Mouse (Mus musculus) kidney, postnatal 4 days (tissue): Measurements from ENCODE around the gene Abcf1.
"Not testable (repeated sequence)": the region's sequence is repeated elsewhere in the genome, so short reads cannot be mapped to it uniquely, and the experiment has no call there.

ENCODE experiments used
- DNase-seq, 2 experiments: peaks; one replicate each; pipeline ENCODE4 v3.0.0; 2021; ENCODE audit warnings: mixed read lengths in 2 of 2

The Abcf1 gene

GRCm38 (mm10) chr17:35978811-35979400, 9.3 kb upstream of the Abcf1 start:
- peak; percentile 87 to 93 for DNase-seq

DNA sequence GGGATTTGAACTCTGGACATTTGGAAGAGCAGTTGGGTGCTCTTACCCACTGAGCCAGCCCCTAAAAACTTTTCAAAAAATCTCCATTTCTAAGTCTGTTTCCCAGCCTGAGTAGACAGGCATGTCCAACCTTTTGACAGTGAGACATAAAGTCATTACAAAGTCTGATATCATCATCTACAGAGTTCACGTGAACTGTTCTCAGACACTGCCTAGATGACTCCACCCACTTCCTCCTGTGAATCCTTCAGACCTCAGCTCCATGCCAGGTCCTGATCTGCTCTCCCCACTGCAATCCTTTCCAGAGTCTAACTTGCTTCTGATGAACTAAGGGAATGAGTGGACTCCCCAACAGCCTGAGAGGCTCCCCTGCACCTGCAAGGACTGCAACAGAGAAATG, 2.6 kb upstream of the Abcf1 start:
- no peak for DNase-seq

DNA sequence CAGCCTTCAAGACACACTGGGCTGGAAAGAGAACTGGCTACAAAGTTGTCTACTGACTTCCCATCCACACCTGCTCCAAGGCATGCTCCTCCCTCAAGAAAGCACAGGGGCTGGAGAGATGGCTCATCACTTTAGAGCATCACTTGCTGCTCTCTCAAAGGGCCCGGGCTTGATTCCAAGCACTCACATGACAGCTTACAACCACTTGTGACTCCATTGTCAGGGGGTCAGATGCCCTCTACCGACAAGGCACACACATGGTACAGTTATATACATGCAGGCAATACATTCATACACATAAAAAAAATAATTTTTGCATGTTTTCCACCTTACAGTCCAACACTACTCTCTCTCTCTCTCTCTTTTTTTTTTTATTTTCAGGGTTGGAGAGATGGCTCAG, 1.9 kb downstream of the Abcf1 start:
- no peak for DNase-seq

DNA sequence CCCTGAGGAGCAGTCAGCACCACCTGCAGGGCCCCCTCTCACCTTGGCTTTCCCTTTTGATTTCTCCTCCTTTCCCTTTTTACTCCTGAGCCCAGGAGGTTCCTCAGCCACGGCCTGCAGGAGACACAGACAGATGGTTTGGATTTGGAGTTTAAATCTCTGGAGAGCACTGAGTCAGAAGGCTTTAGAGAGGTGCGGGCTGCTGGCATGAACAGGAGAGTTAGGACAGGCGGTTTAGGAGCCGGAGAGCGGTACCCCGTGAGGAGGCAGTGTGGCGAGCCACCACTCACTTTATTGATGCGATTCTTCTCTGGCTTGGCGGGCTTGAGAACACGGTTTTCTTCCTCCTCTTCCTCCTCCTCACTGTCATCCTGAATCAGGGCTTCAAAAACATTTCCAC, 6.3 kb downstream of the Abcf1 start:
- DNase-seq = no peak

- DNase-seq = no peak
Observed at GRCm38 (mm10) chr17:35958533-35959223, 10.9 kb downstream of the Abcf1 start.

DNA sequence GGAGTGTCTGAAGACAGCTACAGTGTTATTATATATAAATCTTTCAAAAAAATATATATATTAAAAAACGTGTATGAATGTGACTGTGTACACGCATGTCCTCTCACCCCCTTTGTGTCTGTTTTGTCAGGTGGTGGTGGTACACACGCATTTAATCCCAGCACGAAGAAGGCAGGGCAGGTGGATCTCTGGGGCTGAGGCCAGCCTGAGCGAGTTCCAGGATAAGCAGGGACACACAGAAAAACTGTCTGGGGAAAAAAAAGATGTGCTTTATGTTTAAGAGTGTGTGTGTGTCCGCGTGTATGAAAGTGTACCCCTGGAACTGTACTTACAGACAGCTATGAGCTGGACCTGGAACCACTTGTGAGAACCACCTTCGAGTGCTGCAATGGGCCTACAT, 14.9 kb downstream of the Abcf1 start:
- no peak for DNase-seq

- DNase-seq = not testable (repeated sequence)
Observed at GRCm38 (mm10) chr17:35952559-35952958, 17.0 kb downstream of the Abcf1 start.

DNA sequence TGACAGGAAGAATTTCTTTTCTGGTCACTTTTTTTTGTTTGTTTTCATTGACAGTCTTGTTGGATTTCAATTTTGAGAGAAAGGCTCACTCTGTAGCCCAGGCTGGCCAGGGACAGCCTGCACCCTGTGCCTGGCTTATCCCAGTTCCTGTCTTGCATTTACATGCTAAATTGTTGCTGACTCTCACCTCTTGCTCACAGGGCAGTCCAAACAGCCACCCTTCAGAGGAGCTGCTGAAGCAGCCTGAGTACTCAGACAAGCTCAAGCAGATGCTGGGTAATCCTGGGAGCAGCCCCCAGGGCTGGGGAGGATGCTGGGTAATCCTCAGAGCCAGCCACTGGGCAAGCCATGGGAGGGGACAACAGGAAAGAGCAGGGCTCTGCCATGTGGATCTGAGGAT, 18.6 kb downstream of the Abcf1 start:
- DNase-seq = not testable (repeated sequence)

- no peak for DNase-seq
Observed at GRCm38 (mm10) chr17:35939941-35940340, 29.6 kb downstream of the Abcf1 start.

- no peak for DNase-seq
Observed at GRCm38 (mm10) chr17:35939108-35939507, 30.5 kb downstream of the Abcf1 start.

GRCm38 (mm10) chr17:35937700-35938348, 31.7 kb downstream of the Abcf1 start:
- DNase-seq = peak; percentile 41 to 64

DNA sequence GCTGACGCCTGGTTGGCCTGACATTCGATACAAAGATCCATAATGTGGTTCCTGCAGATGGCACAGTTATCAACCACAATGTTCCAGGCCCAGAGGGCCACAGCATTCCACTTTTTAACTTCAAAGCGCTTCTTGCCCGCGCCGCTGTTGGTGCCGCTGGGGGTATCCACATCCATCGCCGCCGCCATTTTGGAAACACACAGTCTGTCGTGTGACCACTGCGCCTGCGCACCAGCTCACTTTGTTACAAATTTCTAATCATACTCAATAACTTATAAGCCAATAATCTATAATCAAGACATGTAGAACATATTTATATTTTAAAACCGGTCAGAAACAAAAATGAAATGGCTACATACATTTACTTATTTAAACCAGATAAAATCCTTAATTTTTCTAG, 33.8 kb downstream of the Abcf1 start:
- not testable (repeated sequence) for DNase-seq

GRCm38 (mm10) chr17:35932608-35933007, 37.0 kb downstream of the Abcf1 start:
- no peak for DNase-seq

GRCm38 (mm10) chr17:35930627-35931026, 38.9 kb downstream of the Abcf1 start:
- DNase-seq = no peak

DNA sequence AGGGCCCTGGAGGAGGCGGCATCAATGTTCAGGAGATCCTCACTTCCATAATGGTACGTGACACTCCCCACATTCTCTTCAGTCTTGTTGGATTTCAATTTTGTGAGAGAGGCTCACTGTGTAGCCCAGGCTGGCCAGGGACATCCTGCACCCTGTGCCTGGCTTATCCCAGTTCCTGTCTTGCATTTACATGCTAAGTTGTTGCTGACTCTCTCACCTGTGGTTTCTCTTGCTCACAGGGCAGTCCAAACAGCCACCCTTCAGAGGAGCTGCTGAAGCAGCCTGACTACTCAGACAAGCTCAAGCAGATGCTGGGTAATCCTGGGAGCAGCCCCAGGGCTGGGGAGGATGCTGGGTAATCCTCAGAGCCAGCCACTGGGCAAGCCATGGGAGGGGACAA, 40.0 kb downstream of the Abcf1 start:
- no peak for DNase-seq

DNA sequence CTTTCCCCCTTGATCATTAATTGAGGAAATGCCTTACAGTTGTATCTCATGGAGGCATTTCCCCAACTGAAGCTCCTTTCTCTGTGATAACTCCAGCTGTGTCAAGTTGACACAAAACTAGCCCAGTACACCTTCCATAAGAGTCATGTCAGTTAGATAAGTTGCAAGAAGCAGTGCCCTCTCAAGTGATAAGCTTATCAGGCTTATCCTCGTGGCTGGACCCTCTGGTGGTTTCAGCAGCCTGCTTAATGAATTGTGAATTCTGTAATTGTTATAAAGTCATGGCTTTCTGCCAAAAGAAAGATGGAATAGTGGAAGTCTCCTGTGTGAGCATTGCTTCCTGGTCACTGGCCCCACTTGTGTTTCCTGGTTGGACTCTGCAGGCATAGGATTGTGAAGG, 42.1 kb downstream of the Abcf1 start:
- DNase-seq = no peak

GRCm38 (mm10) chr17:35923281-35923680, 46.3 kb downstream of the Abcf1 start:
- DNase-seq = no peak

DNA sequence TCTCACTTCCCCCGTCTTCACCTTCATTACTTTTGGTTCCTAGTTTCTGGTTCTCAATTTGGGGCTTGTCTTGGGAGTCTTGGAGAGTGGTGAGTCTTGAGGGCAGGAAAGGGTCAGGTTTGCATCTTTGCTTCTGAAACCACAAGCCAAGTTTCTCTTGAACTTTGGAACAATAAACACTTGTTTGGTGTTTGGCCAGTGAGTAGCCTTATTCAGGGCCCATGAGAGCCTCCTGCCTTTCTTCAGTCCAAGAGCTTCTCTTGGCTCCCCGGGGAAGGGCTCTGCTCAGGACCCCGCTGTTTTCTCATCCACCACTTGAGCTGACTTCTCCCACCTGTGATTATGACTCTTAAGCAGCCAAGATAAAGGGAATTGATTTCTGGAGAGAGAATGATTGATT, 47.0 kb downstream of the Abcf1 start:
- DNase-seq = no peak

DNA sequence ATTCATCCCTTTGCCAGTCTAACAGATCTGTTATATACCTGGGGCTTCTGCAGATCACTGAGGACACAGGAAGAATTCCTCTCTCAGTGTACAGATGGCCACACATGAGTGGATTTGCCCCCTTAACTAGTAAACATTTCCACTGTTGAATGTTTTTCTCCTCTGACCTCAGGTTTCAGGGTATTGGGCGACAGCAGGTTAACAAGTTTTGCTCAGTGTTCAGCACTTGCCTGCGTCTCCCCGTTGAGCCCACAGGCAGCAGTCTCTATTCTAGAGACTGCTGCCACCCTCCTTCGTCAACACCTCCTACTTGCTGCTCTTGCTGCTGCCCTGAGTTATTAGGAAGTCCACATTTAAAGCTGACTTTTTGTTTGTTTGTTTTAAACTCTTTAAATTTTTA, 47.9 kb downstream of the Abcf1 start:
- no peak for DNase-seq

DNA sequence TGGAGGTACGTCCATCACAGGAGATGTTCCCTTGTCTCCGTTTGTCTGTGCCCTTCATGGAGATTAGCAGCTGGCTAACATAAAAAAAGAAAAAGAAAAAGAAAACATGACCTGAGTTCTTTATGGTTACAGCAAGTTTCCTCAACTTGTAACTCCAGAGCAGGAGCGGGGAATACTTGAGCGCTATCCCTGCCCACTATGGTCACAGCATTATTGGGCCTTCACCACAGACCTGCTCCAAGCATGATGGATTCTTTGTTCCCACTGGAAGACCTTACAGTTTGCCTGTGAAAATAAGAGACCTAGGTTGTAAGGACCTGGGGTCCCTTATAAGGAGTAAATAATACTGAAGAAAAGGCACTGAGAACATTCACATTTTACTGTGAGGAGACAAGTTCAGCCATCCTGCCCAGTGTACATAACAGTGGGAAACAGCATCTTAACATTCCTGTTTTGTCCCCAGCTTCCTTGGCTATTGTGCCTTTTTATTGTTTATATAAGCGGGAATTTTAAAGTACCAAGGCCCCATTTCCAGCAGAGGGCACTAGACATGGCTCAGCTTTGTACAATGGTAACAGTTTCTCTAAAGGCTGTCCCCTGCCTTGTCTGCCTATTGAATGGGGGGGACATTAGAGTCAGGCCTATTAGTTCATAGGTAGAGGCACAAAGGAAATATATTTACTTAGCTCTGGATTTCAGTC, 48.5 kb downstream of the Abcf1 start:
- DNase-seq = peak; percentile 43 to 64

DNA sequence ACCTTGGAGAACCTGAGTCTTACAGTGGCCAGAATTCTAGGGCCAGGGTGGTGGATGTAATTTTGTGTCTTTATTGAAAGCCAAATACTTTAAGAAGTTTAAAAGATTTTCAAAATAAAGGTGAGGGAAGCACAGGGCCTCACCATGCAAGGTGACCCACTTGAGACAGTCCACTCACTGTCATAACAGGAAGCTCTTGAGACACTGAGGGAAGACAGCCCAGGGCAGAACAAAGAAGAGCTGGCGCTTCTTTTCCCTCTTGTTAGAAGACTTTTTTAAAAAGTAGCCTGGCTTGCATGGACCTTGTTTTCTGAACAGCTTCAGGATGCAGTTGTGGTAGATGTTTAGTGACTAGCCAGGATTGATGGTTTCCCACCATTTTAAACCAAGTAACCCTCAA, 49.2 kb downstream of the Abcf1 start:
- no peak for DNase-seq

DNA sequence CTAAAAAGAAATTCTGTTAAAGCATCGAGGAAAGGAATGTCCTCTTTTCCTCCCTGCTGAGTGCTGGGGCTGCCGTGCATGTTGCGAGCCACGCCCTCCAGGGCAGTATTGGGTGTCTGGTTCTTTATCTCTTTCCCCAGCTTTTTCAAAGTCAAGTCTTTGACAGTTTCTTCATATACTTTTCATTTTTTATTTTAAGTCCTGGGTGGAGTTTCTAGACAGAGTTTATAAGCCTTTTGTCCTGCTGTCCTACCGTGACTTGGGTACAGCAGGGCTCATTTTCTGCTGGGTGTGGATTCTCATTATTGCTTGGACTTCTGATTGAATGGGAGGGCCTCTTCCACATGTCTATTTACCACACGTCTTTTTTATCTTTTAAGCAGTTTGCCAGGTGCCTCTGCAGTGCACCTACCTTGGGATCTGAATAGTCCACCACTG, 49.7 kb downstream of the Abcf1 start:
- peak in 1 of 2 experiments; percentile 42 for DNase-seq

GRCm38 (mm10) chr17:35919060-35919715, 50.4 kb downstream of the Abcf1 start:
- peak; percentile 98 for DNase-seq
